Mouse (Mus musculus): Measurements from ENCODE around the gene Stau1.

DNA sequence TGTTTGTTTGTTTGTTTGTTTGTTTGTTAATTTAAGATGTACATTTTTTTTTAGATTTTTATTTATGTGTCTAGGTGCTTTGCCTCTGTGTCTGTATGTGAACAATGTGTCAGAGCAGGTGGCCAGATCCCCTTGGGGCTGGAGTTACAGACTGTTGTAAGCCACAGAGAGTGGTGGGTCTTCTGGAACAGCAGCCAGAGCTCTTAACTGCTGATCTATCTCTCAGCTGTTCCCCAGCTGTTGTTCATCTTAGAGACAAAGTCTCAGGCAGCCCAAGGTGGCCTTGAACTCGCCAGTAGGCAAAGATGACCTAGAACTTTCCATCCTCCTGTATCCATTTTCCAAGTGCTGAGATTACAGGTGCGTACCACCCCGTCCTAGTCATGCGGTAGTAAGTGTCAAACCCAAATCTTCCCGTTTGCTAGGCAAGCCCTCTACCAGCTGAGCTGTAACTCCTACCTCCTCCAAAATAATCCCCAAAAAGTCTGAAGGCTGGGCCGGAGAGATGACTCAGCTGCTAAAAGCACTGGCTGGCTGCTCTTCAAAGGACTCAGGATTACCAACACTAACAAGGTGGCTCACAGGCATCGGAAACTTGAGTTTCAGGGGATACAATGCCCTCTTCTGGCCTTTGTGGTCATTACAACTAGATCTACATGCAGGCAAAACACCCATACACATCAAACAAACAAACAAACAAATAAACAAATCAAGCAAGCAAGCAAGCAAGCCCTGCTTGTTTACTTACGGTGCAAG lies 8.2 kb upstream of the Stau1 start:
- TF ChIP-seq TAL1 (IDR thresholded peaks at IDR 0.05; ENCODE audit: low read length), result no peak
- no peak for TF ChIP-seq GATA1 (IDR thresholded peaks at IDR 0.05; ENCODE audit: low read length)

Data from erythroblast, embryonic 14.5 days (primary cell).